Mouse (Mus musculus): ENCODE data around the gene Mt3.
A peak's percentile ranks its signal among the peaks of the same experiment; 100 is the strongest.

Gene Mt3

GRCm38 (mm10) chr8:94185791-94186190 is 33.4 kb downstream of the Mt3 start:
- DNase-seq (ENCODE audit: low read depth, low spot score), result no peak

DNA sequence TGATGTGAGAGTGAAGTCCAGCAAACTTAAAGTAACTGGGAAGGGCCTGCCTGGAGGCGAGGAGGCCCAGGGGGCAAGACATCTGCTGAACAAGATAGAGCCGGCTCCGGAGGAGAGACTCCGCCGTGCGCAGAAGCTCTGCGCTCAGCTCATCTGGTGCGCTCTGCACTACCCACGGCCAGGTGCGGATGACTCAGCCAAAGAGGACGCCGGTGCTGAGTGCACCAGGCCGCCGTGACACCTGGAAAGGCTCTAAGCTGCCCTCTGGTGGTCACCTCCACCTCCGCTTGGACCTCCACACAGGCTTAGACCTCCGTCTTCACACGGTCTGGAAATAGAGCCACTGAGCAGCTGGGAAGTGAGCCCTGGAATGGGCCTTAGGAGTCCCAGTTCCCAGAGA is 34.1 kb downstream of the Mt3 start:
- no peak for DNase-seq (ENCODE audit: low read depth, low spot score)

GRCm38 (mm10) chr8:94187290-94188002 is 35.0 kb downstream of the Mt3 start:
- no peak for DNase-seq (ENCODE audit: low read depth, low spot score)

DNA sequence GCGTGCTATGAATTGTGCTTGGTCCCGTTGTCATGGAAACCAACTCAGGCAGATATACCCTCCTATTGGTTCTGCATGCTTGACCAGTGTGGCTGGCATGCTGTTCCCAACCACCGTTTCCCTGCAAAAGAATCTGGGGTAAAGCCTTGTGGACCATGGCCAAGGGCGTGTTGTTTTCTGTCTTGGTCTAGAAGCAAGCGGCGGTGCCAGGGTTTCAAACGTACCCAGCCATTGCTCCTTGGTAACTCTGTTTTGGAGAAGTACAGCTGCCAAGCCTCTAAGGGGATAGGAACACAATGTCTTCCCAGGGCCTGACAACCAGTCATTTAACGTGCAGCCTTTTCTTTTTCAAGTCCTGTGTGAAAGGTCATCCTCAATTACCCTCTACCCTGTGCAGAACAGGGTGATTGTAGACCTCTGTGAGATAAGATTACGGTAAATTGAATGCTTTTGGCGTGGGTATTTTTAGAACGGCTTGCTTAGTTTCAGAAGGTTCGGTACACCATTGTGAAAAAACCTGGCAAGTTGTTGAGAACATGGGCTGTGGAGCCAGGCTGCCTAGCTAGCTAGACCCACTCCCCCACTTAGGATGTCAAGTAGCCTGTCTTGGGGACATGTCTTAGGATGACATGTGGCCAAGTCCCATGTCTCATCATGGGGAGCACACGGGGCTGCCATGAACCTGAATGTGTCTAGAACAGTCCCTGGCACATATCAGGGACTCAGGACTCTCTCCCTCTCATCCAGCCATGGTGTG is 37.0 kb downstream of the Mt3 start:
- DNase-seq (ENCODE audit: low read depth, low spot score), result no peak

DNA sequence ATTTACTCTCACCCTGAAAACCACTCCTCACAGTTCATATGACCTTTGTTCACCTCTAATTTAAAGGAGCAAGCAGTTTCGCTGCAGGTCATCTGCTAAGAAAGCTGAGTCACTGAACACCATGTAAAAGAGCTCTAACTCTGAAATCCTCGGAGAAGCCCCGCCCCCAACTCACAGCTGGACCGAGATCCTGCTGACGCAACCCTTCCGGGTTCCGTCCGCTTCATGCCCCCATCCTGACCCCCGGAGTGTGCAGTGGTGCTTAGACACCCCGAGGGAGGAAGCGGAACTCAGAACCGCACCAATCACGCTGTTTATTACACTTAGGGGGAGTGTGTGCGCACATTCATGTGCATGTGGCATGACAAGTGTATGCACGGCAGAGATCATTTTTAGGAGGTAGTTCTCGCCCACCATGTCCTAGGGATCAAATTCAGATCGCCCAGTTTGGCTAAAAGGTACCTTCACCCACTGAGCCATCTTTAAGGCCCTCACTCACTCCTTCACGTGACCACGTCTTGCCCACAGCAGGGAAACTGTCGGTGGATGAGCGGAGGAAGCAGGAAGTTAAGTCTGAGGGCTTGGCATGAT is 38.8 kb downstream of the Mt3 start:
- no peak for DNase-seq (ENCODE audit: low read depth, low spot score)

GRCm38 (mm10) chr8:94192926-94193325 is 40.5 kb downstream of the Mt3 start:
- DNase-seq (ENCODE audit: low read depth, low spot score), result no peak

GRCm38 (mm10) chr8:94194591-94195223 is 42.3 kb downstream of the Mt3 start:
- DNase-seq (ENCODE audit: low read depth, low spot score), result no peak

DNA sequence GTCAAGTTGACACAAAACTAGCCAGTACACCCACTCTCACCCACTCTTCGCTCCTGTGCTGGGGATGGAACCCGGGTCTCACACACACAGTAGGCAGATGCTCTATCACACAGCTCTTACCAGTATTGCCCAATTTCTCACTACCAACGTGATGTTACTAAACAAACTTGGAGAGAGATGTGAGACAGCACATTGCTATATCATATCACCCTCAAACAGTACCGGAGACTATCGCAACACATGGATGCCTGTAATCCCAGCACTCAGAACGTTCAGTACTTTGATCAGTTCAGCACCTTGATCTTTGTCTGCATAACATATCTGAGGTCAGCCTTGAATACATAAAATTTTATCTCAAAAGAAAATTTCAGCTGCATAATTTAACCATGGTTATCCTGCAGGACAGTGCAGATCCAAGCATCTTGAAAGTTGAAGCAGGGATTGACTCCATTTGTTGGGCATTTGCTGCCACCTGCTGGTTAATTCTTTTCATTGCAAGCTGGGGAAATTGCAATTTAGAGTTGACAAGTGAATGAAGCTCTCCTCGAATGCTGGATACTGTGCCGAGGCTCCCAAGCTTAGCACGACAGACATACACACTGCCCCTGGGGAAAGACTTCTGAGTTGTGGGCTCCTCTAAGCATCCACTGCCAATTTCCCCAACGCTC is 46.9 kb downstream of the Mt3 start:
- DNase-seq (ENCODE audit: low read depth, low spot score), result peak; percentile 53
